Mouse (Mus musculus) MEL (cell line): ENCODE results near the gene Cnga2.

Experiments used
- CTCF ChIP-seq, 3 experiments: IDR thresholded peaks in 2 of 3; conservative IDR thresholded peaks in 1 of 3; 2 replicates each; pipeline ENCODE4 v1.5.1; 2011 to 2012; ENCODE audit warnings: low read length in 3 of 3, low read depth in 2 of 3, mild to moderate bottlenecking in 2 of 3, improper control_type of control experiment in 1 of 3, inconsistent platforms in 1 of 3, mixed read lengths in 1 of 3, moderate library complexity in 1 of 3; ENCODE audit not compliant: control insufficient read depth in 1 of 3, insufficient read depth in 1 of 3, poor library complexity in 1 of 3, severe bottlenecking in 1 of 3
- EP300 ChIP-seq, 2 experiments: IDR thresholded peaks; 2 replicates each; pipeline ENCODE4 v1.6.1; 2011; ENCODE audit warnings: improper control_type of control experiment in 2 of 2, low read length in 2 of 2, low read depth in 1 of 2, mild to moderate bottlenecking in 1 of 2
- HCFC1 ChIP-seq: IDR thresholded peaks from 2 replicates; pipeline ENCODE4 v1.6.1; 2012; ENCODE audit warnings: low read depth, mild to moderate bottlenecking, inconsistent platforms, low read length, improper control_type of control experiment, moderate library complexity
- MAX ChIP-seq: IDR thresholded peaks from 2 replicates; pipeline ENCODE4 v1.6.1; 2011; ENCODE audit warnings: low read length, improper control_type of control experiment
- POLR2A ChIP-seq, 2 experiments: IDR thresholded peaks; 2 replicates each; pipeline ENCODE4 v1.6.1; 2011 to 2012; ENCODE audit warnings: low read length in 2 of 2, mild to moderate bottlenecking in 2 of 2, control low read depth in 1 of 2, improper control_type of control experiment in 1 of 2, low read depth in 1 of 2, moderate library complexity in 1 of 2; ENCODE audit not compliant: control insufficient read depth in 1 of 2, insufficient read depth in 1 of 2, poor library complexity in 1 of 2
- POLR2AphosphoS5 ChIP-seq: IDR thresholded peaks from 2 replicates; pipeline ENCODE4 v1.6.1; 2012; ENCODE audit warnings: low read depth, borderline replicate concordance, mild to moderate bottlenecking, inconsistent platforms, low read length, moderate library complexity, mixed read lengths
- TAL1 ChIP-seq: IDR thresholded peaks from 2 replicates; pipeline ENCODE4 v1.6.1; 2012; ENCODE audit warnings: mild to moderate bottlenecking, inconsistent platforms, low read length, moderate library complexity, mixed read lengths

DNA sequence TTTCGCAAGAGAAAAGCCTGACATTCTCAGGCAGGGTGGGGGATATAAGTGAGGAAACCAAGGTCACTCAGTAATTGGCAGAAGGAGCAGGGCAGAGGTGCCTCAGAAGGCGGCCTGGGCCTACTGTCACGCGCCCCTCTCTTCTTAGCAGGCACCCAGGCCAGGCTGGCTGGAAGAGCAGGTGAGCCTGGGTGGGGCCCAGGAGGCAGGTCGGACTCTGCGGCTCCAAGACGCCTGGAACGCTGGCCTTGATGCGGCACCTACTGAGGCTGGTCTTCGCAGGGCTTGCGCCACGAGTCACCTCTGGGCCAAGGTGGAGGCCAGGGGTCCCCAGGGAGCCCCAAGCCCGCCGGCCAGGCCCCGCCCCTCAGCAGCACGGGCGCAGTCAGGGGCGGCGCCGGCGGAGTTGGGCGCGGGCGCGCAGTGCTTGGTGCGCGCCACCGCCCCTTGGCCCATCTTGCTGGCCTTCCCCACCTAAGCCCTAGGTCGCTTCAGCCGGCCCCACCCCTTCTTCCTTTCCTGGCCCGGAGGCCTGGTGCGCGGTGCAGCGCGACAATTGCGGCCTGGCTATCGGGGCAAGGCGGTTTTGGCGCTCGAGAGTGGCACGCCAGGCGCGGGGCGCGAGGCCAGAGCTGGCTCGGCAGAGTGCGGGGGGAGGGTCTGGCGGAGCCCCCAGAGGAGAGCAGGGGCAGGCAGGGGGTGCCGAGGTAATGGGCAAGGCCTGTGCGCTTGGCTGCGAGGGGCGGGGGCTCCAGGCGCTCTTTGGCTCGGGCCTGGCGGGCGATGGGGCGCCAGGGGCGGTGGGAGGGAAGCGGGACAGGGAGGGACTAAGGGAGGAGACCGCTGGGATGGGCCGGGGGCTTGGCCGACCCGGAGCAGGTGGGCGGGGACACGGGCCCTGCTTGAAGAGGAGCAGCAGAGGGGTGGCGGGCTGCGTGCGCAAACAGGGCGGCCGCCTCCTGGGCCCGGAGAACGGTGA, 29.3 kb upstream of the Cnga2 start, which contains the start of gene Prrg3:
- TF ChIP-seq POLR2A (IDR thresholded peaks at IDR 0.05; ENCODE audit: control insufficient read depth in 1 of 2, insufficient read depth in 1 of 2, low read depth in 1 of 2, low read length in 2 of 2, poor library complexity in 1 of 2) (no peak), CTCF (IDR thresholded peaks at IDR 0.05 in 2 of 3, conservative IDR thresholded peaks at IDR 0.05 in 1 of 3; ENCODE audit: control insufficient read depth in 1 of 3, insufficient read depth in 1 of 3, low read depth in 2 of 3, low read length in 3 of 3, poor library complexity in 1 of 3, severe bottlenecking in 1 of 3) (no peak), MAX (no peak), POLR2AphosphoS5 (no peak), EP300 (IDR thresholded peaks at IDR 0.05; ENCODE audit: low read depth in 1 of 2, low read length in 2 of 2) (no peak), HCFC1 (no peak), TAL1 (no peak)
